Mouse (Mus musculus): ENCODE results near the gene Tmem222. TPM values are rescaled to one million over a fixed set of nuclear protein-coding genes. Genes with fewer than 3 reads are reported as not detected.

Tmem222 gene
- total and polyA plus RNA-seq, 2 experiments from 2014 or later: 130 to 138 TPM

GRCm38 (mm10) chr4:133305825-133306224 is 28.2 kb upstream of the Tmem222 start:
- Histone ChIP-seq H3K4me3 (ENCODE audit: low read depth, low read length) (no peak overlapping the region), H3K4me1 (ENCODE audit: insufficient read depth, low read length) (no peaks in the 10 kb centered on the region), H3K4me2 (ENCODE audit: low read depth, low read length, poor library complexity, severe bottlenecking) (no peak overlapping the region), H3K9me3 (ENCODE audit: low read length) (no peaks in the 10 kb centered on the region), H3K9ac (replicated peaks; ENCODE audit: low read length, poor library complexity, severe bottlenecking) (no peak overlapping the region), H3K27me3 (ENCODE audit: insufficient read depth, low read length) (no peaks in the 10 kb centered on the region), H3K27ac (ENCODE audit: low read depth, low read length) (no peak overlapping the region), H3K36me3 (ENCODE audit: insufficient read depth, low read length) (peaks cover 32% of the 10 kb centered on the region)
- no peak for TF ChIP-seq CTCF (IDR thresholded peaks at IDR 0.05)
- ATAC-seq (ENCODE audit: low FRiP score) (no peak), DNase-seq (ENCODE audit: low spot score) (no peak)
- 92% methylated on average over 7 of the region's 7 CpGs for WGBS

- Histone ChIP-seq H3K4me3 (ENCODE audit: low read depth, low read length) (no peak overlapping the region), H3K4me2 (ENCODE audit: low read depth, low read length, poor library complexity, severe bottlenecking) (no peak overlapping the region), H3K9me3 (ENCODE audit: low read length) (no peaks in the 10 kb centered on the region), H3K36me3 (ENCODE audit: insufficient read depth, low read length) (peaks cover 41% of the 10 kb centered on the region), H3K27me3 (ENCODE audit: insufficient read depth, low read length) (no peaks in the 10 kb centered on the region), H3K27ac (ENCODE audit: low read depth, low read length) (no peak overlapping the region), H3K9ac (replicated peaks; ENCODE audit: low read length, poor library complexity, severe bottlenecking) (no peak overlapping the region), H3K4me1 (ENCODE audit: insufficient read depth, low read length) (no peaks in the 10 kb centered on the region)
- ATAC-seq (ENCODE audit: low FRiP score) (no peak), DNase-seq (ENCODE audit: low spot score) (no peak)
- 94% methylated on average over 7 of the region's 7 CpGs for WGBS
- TF ChIP-seq CTCF (IDR thresholded peaks at IDR 0.05): no peak
These were observed 27.2 kb upstream of the Tmem222 start for GRCm38 (mm10) chr4:133304770-133305169.

- H3K36me3 ChIP-seq (ENCODE audit: insufficient read depth, low read length): peaks cover 38% of the 10 kb centered on the region
- H3K4me1 ChIP-seq (ENCODE audit: insufficient read depth, low read length): no peaks in the 10 kb centered on the region
- H3K4me3 ChIP-seq (ENCODE audit: low read depth, low read length): no peak overlapping the region
- H3K27me3 ChIP-seq (ENCODE audit: insufficient read depth, low read length): no peaks in the 10 kb centered on the region
- H3K9ac ChIP-seq (replicated peaks; ENCODE audit: low read length, poor library complexity, severe bottlenecking): no peak overlapping the region
- no peak for TF ChIP-seq CTCF (IDR thresholded peaks at IDR 0.05)
- no peak for DNase-seq (ENCODE audit: low spot score)
- 86% methylated on average over 5 of the region's 5 CpGs for WGBS
- H3K27ac ChIP-seq (ENCODE audit: low read depth, low read length): no peak overlapping the region
- no peak overlapping the region for H3K4me2 ChIP-seq (ENCODE audit: low read depth, low read length, poor library complexity, severe bottlenecking)
- H3K9me3 ChIP-seq (ENCODE audit: low read length): no peaks in the 10 kb centered on the region
- no peak for ATAC-seq (ENCODE audit: low FRiP score)
These were observed 25.1 kb upstream of the Tmem222 start for GRCm38 (mm10) chr4:133302668-133303067.

- no peaks in the 10 kb centered on the region for H3K27me3 ChIP-seq (ENCODE audit: insufficient read depth, low read length)
- peaks cover 38% of the 10 kb centered on the region for H3K36me3 ChIP-seq (ENCODE audit: insufficient read depth, low read length)
- H3K9ac ChIP-seq (replicated peaks; ENCODE audit: low read length, poor library complexity, severe bottlenecking): no peak overlapping the region
- H3K4me1 ChIP-seq (ENCODE audit: insufficient read depth, low read length): no peaks in the 10 kb centered on the region
- H3K4me2 ChIP-seq (ENCODE audit: low read depth, low read length, poor library complexity, severe bottlenecking): no peak overlapping the region
- H3K27ac ChIP-seq (ENCODE audit: low read depth, low read length): no peak overlapping the region
- H3K4me3 ChIP-seq (ENCODE audit: low read depth, low read length): no peak overlapping the region
- TF ChIP-seq CTCF (IDR thresholded peaks at IDR 0.05): peak; percentile 96
- peak; percentile 14; the same call in 1 of the 2 replicates for ATAC-seq (ENCODE audit: low FRiP score)
- peak; percentile 80 for DNase-seq (ENCODE audit: low spot score)
- WGBS: 21% methylated on average over 4 of the region's 4 CpGs
- H3K9me3 ChIP-seq (ENCODE audit: low read length): no peaks in the 10 kb centered on the region
These were observed 24.2 kb upstream of the Tmem222 start for GRCm38 (mm10) chr4:133301802-133302201.

GRCm38 (mm10) chr4:133300421-133300820 is 22.8 kb upstream of the Tmem222 start:
- WGBS: 89% methylated on average over 11 of the region's 11 CpGs
- no peak overlapping the region for H3K9ac ChIP-seq (replicated peaks; ENCODE audit: low read length, poor library complexity, severe bottlenecking)
- no peaks in the 10 kb centered on the region for H3K27me3 ChIP-seq (ENCODE audit: insufficient read depth, low read length)
- ATAC-seq (ENCODE audit: low FRiP score): no peak
- H3K4me1 ChIP-seq (ENCODE audit: insufficient read depth, low read length): no peaks in the 10 kb centered on the region
- H3K36me3 ChIP-seq (ENCODE audit: insufficient read depth, low read length): peaks cover 44% of the 10 kb centered on the region
- H3K4me3 ChIP-seq (ENCODE audit: low read depth, low read length): no peak overlapping the region
- H3K9me3 ChIP-seq (ENCODE audit: low read length): no peaks in the 10 kb centered on the region
- no peak overlapping the region for H3K4me2 ChIP-seq (ENCODE audit: low read depth, low read length, poor library complexity, severe bottlenecking)
- no peak for TF ChIP-seq CTCF (IDR thresholded peaks at IDR 0.05)
- no peak overlapping the region for H3K27ac ChIP-seq (ENCODE audit: low read depth, low read length)
- DNase-seq (ENCODE audit: low spot score): no peak

- 57% methylated on average over 5 of the region's 5 CpGs for WGBS
- H3K36me3 ChIP-seq (ENCODE audit: insufficient read depth, low read length): peaks cover 44% of the 10 kb centered on the region
- ATAC-seq (ENCODE audit: low FRiP score) (peak; percentile 22; the same call in 1 of the 2 replicates), DNase-seq (ENCODE audit: low spot score) (peak; percentile 88)
- H3K4me3 ChIP-seq (ENCODE audit: low read depth, low read length): no peak overlapping the region
- no peak overlapping the region for H3K4me2 ChIP-seq (ENCODE audit: low read depth, low read length, poor library complexity, severe bottlenecking)
- H3K9me3 ChIP-seq (ENCODE audit: low read length): no peaks in the 10 kb centered on the region
- no peaks in the 10 kb centered on the region for H3K4me1 ChIP-seq (ENCODE audit: insufficient read depth, low read length)
- no peaks in the 10 kb centered on the region for H3K27me3 ChIP-seq (ENCODE audit: insufficient read depth, low read length)
- no peak overlapping the region; the same call in 1 of the 2 replicates for H3K9ac ChIP-seq (replicated peaks; ENCODE audit: low read length, poor library complexity, severe bottlenecking)
- no peak for TF ChIP-seq CTCF (IDR thresholded peaks at IDR 0.05)
- peak overlapping the region; percentile 14; the same call in 1 of the 2 replicates for H3K27ac ChIP-seq (ENCODE audit: low read depth, low read length)
These were observed 22.1 kb upstream of the Tmem222 start for GRCm38 (mm10) chr4:133299701-133300100.

All from midbrain, postnatal 0 days (tissue).